Mouse (Mus musculus): ENCODE data around the gene March4. TPM values are rescaled to one million over a fixed set of nuclear protein-coding genes. Genes with fewer than 3 reads are reported as not detected.

March4 gene
- polyA plus RNA-seq, 1 experiment from 2014 or later = 10.2 TPM

DNA sequence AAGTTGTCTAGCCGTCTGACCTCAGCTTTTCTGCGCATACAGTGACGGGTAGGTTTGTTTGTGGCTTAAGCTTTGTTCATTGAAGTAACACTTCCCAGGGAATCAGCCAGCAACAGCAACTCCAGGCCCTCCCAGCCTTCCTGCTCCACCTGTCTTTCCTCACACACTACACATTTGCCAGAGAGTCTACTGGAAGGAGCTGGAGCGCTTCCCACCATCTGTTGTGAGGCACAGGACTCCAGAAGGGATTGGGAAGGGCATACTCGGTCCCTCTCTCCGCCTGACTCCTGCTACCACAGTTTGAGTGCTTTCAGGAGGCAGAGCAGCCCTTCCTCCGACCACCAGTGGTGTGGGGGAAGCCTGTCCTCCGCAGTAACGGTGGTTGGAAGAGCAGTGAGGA is 136.1 kb downstream of the March4 start:
- 89% methylated on average over 9 of the region's 9 CpGs for WGBS
- ATAC-seq (ENCODE audit: low FRiP score) = no peak

DNA sequence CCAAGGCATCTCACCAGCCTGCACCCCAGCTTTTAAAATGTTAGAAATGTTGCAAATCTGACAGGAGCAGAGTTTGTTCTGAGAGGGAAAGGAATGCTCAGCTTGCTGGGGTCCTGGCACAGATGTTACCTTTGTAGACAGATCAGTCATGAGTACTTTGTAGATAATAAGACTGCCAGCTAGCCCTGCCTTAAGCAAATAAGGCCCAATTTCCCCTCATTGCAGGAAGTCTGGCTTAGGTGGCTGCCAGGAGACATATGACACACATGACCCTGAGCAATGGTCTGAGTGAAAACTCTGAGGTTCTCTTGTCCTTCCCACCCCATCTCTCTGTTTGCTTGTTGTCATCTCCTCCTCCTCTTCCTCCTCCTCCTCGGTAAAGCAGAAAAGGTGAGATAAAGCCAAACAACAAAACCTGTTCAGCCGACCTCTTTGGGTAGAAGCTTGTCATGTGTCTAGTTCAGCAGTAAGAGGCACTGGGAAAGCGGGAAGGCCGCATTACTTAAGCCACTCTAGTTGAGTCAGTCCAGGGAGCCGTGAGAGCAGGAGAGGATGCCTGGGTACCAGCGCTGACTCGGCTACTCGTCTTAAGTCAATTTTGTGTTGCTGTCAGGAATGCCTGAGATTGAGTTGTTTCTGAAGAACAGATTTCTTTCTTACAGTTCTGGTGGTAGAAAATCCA is 136.9 kb downstream of the March4 start:
- H3K4me1 ChIP-seq (replicated peaks; ENCODE audit: control insufficient read depth, insufficient read depth, low read length) = no peaks in the 10 kb centered on the region
- 0 out of 2 replicates have a peak, but pooled peaks cover 3% of the 10 kb centered on the region for H3K36me3 ChIP-seq (replicated peaks; ENCODE audit: control insufficient read depth, insufficient read depth)
- H3K4me3 ChIP-seq (replicated peaks; ENCODE audit: low read length) = no peak overlapping the region
- no peak overlapping the region for H3K9ac ChIP-seq
- no peaks in the 10 kb centered on the region for H3K9me3 ChIP-seq (ENCODE audit: control insufficient read depth, low read length)
- DNase-seq (ENCODE audit: low spot score) = no peak
- no peak overlapping the region for H3K4me2 ChIP-seq (replicated peaks)
- no peaks in the 10 kb centered on the region for H3K27me3 ChIP-seq (ENCODE audit: control insufficient read depth, insufficient read depth, low read length)
- ATAC-seq (ENCODE audit: low FRiP score) = no peak
- H3K27ac ChIP-seq = no peak overlapping the region
- 90% methylated on average over 8 of the region's 8 CpGs for WGBS

More for the DNA sequence above, 136.1 kb downstream of the March4 start:
- Histone ChIP-seq H3K9me3 (ENCODE audit: control insufficient read depth, low read length) (no peaks in the 10 kb centered on the region), H3K27me3 (ENCODE audit: control insufficient read depth, insufficient read depth, low read length) (no peaks in the 10 kb centered on the region), H3K9ac (no peak overlapping the region), H3K27ac (no peak overlapping the region), H3K4me3 (replicated peaks; ENCODE audit: low read length) (no peak overlapping the region), H3K4me1 (replicated peaks; ENCODE audit: control insufficient read depth, insufficient read depth, low read length) (no peaks in the 10 kb centered on the region), H3K4me2 (replicated peaks) (no peak overlapping the region), H3K36me3 (replicated peaks; ENCODE audit: control insufficient read depth, insufficient read depth) (no peaks in the 10 kb centered on the region)
- no peak for DNase-seq (ENCODE audit: low spot score)

DNA sequence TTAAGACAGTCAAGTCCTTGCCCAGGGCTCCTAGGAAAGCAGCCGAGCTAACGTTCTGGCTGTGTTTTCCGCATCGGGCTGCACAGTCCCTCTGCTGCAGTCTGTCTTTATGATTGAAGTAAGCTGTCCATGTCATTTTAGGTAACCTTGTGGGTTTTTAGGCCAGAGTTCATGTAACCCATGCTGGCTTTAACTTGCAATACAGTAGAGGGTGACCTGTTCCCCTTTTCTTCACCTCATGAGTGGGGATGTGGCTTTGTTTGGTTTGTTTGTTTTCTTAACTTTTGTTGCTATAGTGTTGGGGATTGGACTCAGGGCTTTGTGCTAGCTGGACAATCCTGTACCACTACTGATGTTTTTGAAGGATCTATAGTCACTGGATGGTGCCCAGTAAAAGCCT is 146.3 kb downstream of the March4 start:
- Histone ChIP-seq H3K27me3 (ENCODE audit: control insufficient read depth, insufficient read depth, low read length) (no peaks in the 10 kb centered on the region), H3K27ac (no peak overlapping the region), H3K36me3 (replicated peaks; ENCODE audit: control insufficient read depth, insufficient read depth) (peaks cover 14% of the 10 kb centered on the region), H3K9me3 (ENCODE audit: control insufficient read depth, low read length) (no peaks in the 10 kb centered on the region), H3K9ac (no peak overlapping the region), H3K4me3 (replicated peaks; ENCODE audit: low read length) (no peak overlapping the region), H3K4me2 (replicated peaks) (no peak overlapping the region), H3K4me1 (replicated peaks; ENCODE audit: control insufficient read depth, insufficient read depth, low read length) (no peaks in the 10 kb centered on the region)
- WGBS = 65% methylated on average over 4 of the region's 4 CpGs
- DNase-seq (ENCODE audit: low spot score) (no peak), ATAC-seq (ENCODE audit: low FRiP score) (no peak)

- WGBS = 80% methylated on average over 5 of the region's 5 CpGs
- Histone ChIP-seq H3K4me1 (replicated peaks; ENCODE audit: control insufficient read depth, insufficient read depth, low read length) (0 out of 2 replicates have a peak, but pooled peaks cover 11% of the 10 kb centered on the region), H3K27ac (no peak overlapping the region), H3K27me3 (ENCODE audit: control insufficient read depth, insufficient read depth, low read length) (no peaks in the 10 kb centered on the region), H3K4me3 (replicated peaks; ENCODE audit: low read length) (no peak overlapping the region), H3K36me3 (replicated peaks; ENCODE audit: control insufficient read depth, insufficient read depth) (peaks cover 13% of the 10 kb centered on the region), H3K4me2 (replicated peaks) (no peak overlapping the region), H3K9me3 (ENCODE audit: control insufficient read depth, low read length) (no peaks in the 10 kb centered on the region), H3K9ac (no peak overlapping the region)
- no peak for ATAC-seq (ENCODE audit: low FRiP score)
- no peak for DNase-seq (ENCODE audit: low spot score)
These were observed 153.1 kb downstream of the March4 start for GRCm38 (mm10) chr1:72383651-72384050.

DNA sequence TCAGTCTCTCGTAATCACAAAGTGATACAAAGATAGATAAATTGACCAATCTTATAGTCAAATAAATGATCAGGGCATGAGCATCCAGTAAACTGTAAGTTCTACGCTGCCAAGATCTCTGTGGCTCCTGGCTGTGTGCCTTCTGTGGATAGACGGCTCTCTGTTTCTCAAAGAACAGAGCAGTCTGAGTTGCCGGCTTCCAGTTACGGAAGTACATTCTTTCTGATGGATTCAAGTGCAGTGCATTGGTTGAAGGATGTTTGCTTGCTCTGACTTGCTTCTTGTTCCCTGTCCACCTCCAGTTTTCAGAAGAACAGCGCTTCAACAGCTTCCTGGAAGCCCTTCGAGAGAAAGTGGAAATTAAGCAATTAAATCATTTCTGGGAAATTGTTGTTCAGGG is 153.7 kb downstream of the March4 start:
- Histone ChIP-seq H3K36me3 (replicated peaks; ENCODE audit: control insufficient read depth, insufficient read depth) (peaks cover 13% of the 10 kb centered on the region), H3K4me1 (replicated peaks; ENCODE audit: control insufficient read depth, insufficient read depth, low read length) (0 out of 2 replicates have a peak, but pooled peaks cover 11% of the 10 kb centered on the region), H3K9ac (no peak overlapping the region), H3K9me3 (ENCODE audit: control insufficient read depth, low read length) (no peaks in the 10 kb centered on the region), H3K4me2 (replicated peaks) (no peak overlapping the region), H3K4me3 (replicated peaks; ENCODE audit: low read length) (no peak overlapping the region), H3K27me3 (ENCODE audit: control insufficient read depth, insufficient read depth, low read length) (no peaks in the 10 kb centered on the region), H3K27ac (no peak overlapping the region)
- WGBS = 85% methylated on average over 7 of the region's 7 CpGs
- no peak for ATAC-seq (ENCODE audit: low FRiP score)
- no peak for DNase-seq (ENCODE audit: low spot score)

DNA sequence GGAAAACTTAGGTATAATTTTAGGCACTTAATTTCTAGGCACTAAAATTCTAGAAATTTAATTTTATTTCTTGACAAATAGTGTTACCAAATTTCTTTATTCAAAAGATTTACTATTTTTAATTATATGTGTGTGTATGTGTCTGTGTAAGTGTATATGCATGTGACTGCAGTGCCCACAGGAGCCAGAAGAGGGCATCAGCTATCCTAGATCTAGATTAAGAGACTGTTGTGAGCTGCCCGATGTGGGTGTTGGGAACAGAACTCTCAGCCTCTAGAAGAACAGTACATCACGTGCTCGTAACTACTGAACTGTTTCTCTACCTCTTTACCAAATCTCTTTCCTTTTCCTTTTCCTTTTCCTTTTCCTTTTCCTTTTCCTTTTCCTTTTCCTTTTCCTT is 156.2 kb downstream of the March4 start:
- 100% methylated on average over 3 of the region's 3 CpGs for WGBS

GRCm38 (mm10) chr1:72379752-72380353 is 156.9 kb downstream of the March4 start:
- Histone ChIP-seq H3K4me3 (replicated peaks; ENCODE audit: low read length) (no peak overlapping the region), H3K9ac (no peak overlapping the region), H3K27me3 (ENCODE audit: control insufficient read depth, insufficient read depth, low read length) (no peaks in the 10 kb centered on the region), H3K9me3 (ENCODE audit: control insufficient read depth, low read length) (no peaks in the 10 kb centered on the region), H3K4me1 (replicated peaks; ENCODE audit: control insufficient read depth, insufficient read depth, low read length) (0 out of 2 replicates have a peak, but pooled peaks cover 11% of the 10 kb centered on the region), H3K27ac (peak overlapping the region; percentile 64; the same call in 1 of the 2 replicates), H3K36me3 (replicated peaks; ENCODE audit: control insufficient read depth, insufficient read depth) (0 out of 2 replicates have a peak, but pooled peaks cover 6% of the 10 kb centered on the region), H3K4me2 (replicated peaks) (no peak overlapping the region)
- 72% methylated on average over 11 of the region's 11 CpGs for WGBS
- DNase-seq (ENCODE audit: low spot score) (peak; percentile 45), ATAC-seq (ENCODE audit: low FRiP score) (peak; percentile 40; the same call in 1 of the 2 replicates)

More for the DNA sequence above, 156.2 kb downstream of the March4 start:
- H3K9ac ChIP-seq = no peak overlapping the region
- ATAC-seq (ENCODE audit: low FRiP score) (no peak), DNase-seq (ENCODE audit: low spot score) (no peak)
- H3K4me2 ChIP-seq (replicated peaks) = no peak overlapping the region
- no peak overlapping the region for H3K4me3 ChIP-seq (replicated peaks; ENCODE audit: low read length)
- H3K9me3 ChIP-seq (ENCODE audit: control insufficient read depth, low read length) = no peaks in the 10 kb centered on the region
- H3K27ac ChIP-seq = no peak overlapping the region
- H3K27me3 ChIP-seq (ENCODE audit: control insufficient read depth, insufficient read depth, low read length) = no peaks in the 10 kb centered on the region
- H3K36me3 ChIP-seq (replicated peaks; ENCODE audit: control insufficient read depth, insufficient read depth) = peaks cover 6% of the 10 kb centered on the region; the same call in 1 of the 2 replicates
- 0 out of 2 replicates have a peak, but pooled peaks cover 11% of the 10 kb centered on the region for H3K4me1 ChIP-seq (replicated peaks; ENCODE audit: control insufficient read depth, insufficient read depth, low read length)

- no peak overlapping the region for H3K27ac ChIP-seq
- H3K4me1 ChIP-seq (replicated peaks; ENCODE audit: control insufficient read depth, insufficient read depth, low read length) = 0 out of 2 replicates have a peak, but pooled peaks cover 11% of the 10 kb centered on the region
- no peaks in the 10 kb centered on the region for H3K27me3 ChIP-seq (ENCODE audit: control insufficient read depth, insufficient read depth, low read length)
- no peak overlapping the region for H3K4me2 ChIP-seq (replicated peaks)
- H3K9ac ChIP-seq = no peak overlapping the region
- no peak overlapping the region for H3K4me3 ChIP-seq (replicated peaks; ENCODE audit: low read length)
- DNase-seq (ENCODE audit: low spot score) (no peak), ATAC-seq (ENCODE audit: low FRiP score) (no peak)
- 86% methylated on average over 4 of the region's 4 CpGs for WGBS
- H3K36me3 ChIP-seq (replicated peaks; ENCODE audit: control insufficient read depth, insufficient read depth) = 0 out of 2 replicates have a peak, but pooled peaks cover 6% of the 10 kb centered on the region
- no peaks in the 10 kb centered on the region for H3K9me3 ChIP-seq (ENCODE audit: control insufficient read depth, low read length)
These were observed 158.6 kb downstream of the March4 start for GRCm38 (mm10) chr1:72378151-72378550.

All from hindbrain, embryonic 14.5 days (tissue).